Mouse (Mus musculus): Measurements from ENCODE around the gene Pptc7. TPM values are rescaled to one million over a fixed set of nuclear protein-coding genes. Genes with fewer than 3 reads are reported as not detected.

Pptc7 gene
- polyA plus RNA-seq, 3 experiments from 2014 or later = 9.6 to 21.6 (median 20.9) TPM

GRCm38 (mm10) chr5:122267899-122268298 is 16.3 kb upstream of the Pptc7 start:
- no peak for ATAC-seq

- no peak for ATAC-seq
Measured at GRCm38 (mm10) chr5:122268858-122269604, 15.1 kb upstream of the Pptc7 start.

- no peak for ATAC-seq
Measured at GRCm38 (mm10) chr5:122272821-122273220, 11.3 kb upstream of the Pptc7 start.

GRCm38 (mm10) chr5:122274785-122275184 is 9.4 kb upstream of the Pptc7 start:
- peak; percentile 90 for ATAC-seq

GRCm38 (mm10) chr5:122278946-122279345 is 5.2 kb upstream of the Pptc7 start:
- ATAC-seq = no peak

- no peak for ATAC-seq
Measured at GRCm38 (mm10) chr5:122279799-122280421, 4.3 kb upstream of the Pptc7 start.

- no peak for ATAC-seq
Measured at GRCm38 (mm10) chr5:122280422-122280826, 3.7 kb upstream of the Pptc7 start.

GRCm38 (mm10) chr5:122280827-122281462 is 3.2 kb upstream of the Pptc7 start:
- no peak for ATAC-seq

- no peak for ATAC-seq
Measured at GRCm38 (mm10) chr5:122283828-122284182, 360 bp upstream of the Pptc7 start.

GRCm38 (mm10) chr5:122285029-122285766 is 1.0 kb downstream of the Pptc7 start:
- no peak for ATAC-seq

- ATAC-seq = no peak
Measured at GRCm38 (mm10) chr5:122285767-122286150, 1.6 kb downstream of the Pptc7 start.

GRCm38 (mm10) chr5:122286191-122286590 is 2.0 kb downstream of the Pptc7 start:
- ATAC-seq = no peak

- ATAC-seq = no peak
Measured at GRCm38 (mm10) chr5:122287026-122287425, 2.9 kb downstream of the Pptc7 start.

GRCm38 (mm10) chr5:122288147-122288811 is 4.1 kb downstream of the Pptc7 start:
- peak; percentile 75 for ATAC-seq

GRCm38 (mm10) chr5:122291149-122291548 is 7.0 kb downstream of the Pptc7 start:
- ATAC-seq = peak; percentile 40

GRCm38 (mm10) chr5:122291553-122292339 is 7.6 kb downstream of the Pptc7 start:
- no peak for ATAC-seq

GRCm38 (mm10) chr5:122293131-122293530 is 9.0 kb downstream of the Pptc7 start:
- ATAC-seq = no peak

GRCm38 (mm10) chr5:122294219-122294735 is 10.1 kb downstream of the Pptc7 start:
- no peak for ATAC-seq

- no peak for ATAC-seq
Measured at GRCm38 (mm10) chr5:122295113-122295935, 11.2 kb downstream of the Pptc7 start.

- ATAC-seq = no peak
Measured at GRCm38 (mm10) chr5:122300071-122300518, 15.9 kb downstream of the Pptc7 start.

All from inflammation-experienced regulatory T-cells, adult 6 months (primary cell).